Mouse (Mus musculus) embryonic facial prominence, embryonic 11.5 days (tissue): ENCODE results near the gene Cacna1c. TPM values are rescaled to one million over a fixed set of nuclear protein-coding genes. Genes with fewer than 3 reads are reported as not detected.

Source experiments
- ATAC-seq: fragments of 200-750 bp; cut with Nextera tagmentation; replicated peaks from 2 replicates; pipeline ENCODE4 v1.8.0; 2017; ENCODE audit warnings: low read depth; ENCODE audit not compliant: insufficient number of reproducible peaks, low FRiP score, low TSS enrichment
- DNase-seq: peaks from one replicate; pipeline ENCODE4 v3.0.0-alpha.2; 2015; ENCODE audit warnings: low spot score
- H3K27ac ChIP-seq: fragments of 300-500 bp; sonication (generic); replicated peaks from 2 replicates; pipeline ENCODE4 v1.5.1; 2014; ENCODE audit warnings: mild to moderate bottlenecking, low read depth, low read length, control low read depth
- H3K27me3 ChIP-seq: fragments of 300-500 bp; sonication (generic); 2 replicates; pipeline ENCODE4 v1.6.1; 2014; ENCODE audit warnings: mild to moderate bottlenecking, low read length, moderate library complexity, mixed read lengths; ENCODE audit not compliant: control insufficient read depth, insufficient read depth
- H3K36me3 ChIP-seq: fragments of 300-500 bp; sonication (generic); replicated peaks from 2 replicates; pipeline ENCODE4 v1.6.1; 2014; ENCODE audit warnings: low read depth, mild to moderate bottlenecking, low read length, moderate library complexity, mixed read lengths; ENCODE audit not compliant: control insufficient read depth, insufficient read depth
- H3K4me1 ChIP-seq: fragments of 300-500 bp; sonication (generic); 2 replicates; pipeline ENCODE4 v1.6.1; 2014; ENCODE audit warnings: low read length, mixed read lengths; ENCODE audit not compliant: control insufficient read depth, insufficient read depth
- H3K4me2 ChIP-seq: fragments of 300-500 bp; sonication (generic); 2 replicates; pipeline ENCODE4 v1.6.1; 2014; ENCODE audit warnings: low read depth, mild to moderate bottlenecking, control low read depth, low read length, moderate library complexity
- H3K4me3 ChIP-seq: fragments of 300-500 bp; sonication (generic); 2 replicates; pipeline ENCODE4 v1.5.1; 2014; ENCODE audit warnings: low read depth, low read length, control low read depth
- H3K9ac ChIP-seq: fragments of 300-500 bp; sonication (generic); replicated peaks from 2 replicates; pipeline ENCODE4 v1.6.1; 2014; ENCODE audit warnings: mild to moderate bottlenecking, control low read depth, low read length
- H3K9me3 ChIP-seq: fragments of 300-500 bp; sonication (generic); replicated peaks from 2 replicates; pipeline ENCODE4 v1.6.1; 2016; ENCODE audit warnings: mild to moderate bottlenecking, low read length, inconsistent platforms, mixed read lengths; ENCODE audit not compliant: control insufficient read depth
- WGBS: fragments of 180-500 bp; shearing (Covaris S2); extraction: QIAGEN DNeasy Blood & Tissue Kit; methylation state at CpG from one replicate; pipeline ENCODE4 v1.1.7; 2014; 5-methylcytosine and 5-hydroxymethylcytosine counted together
- polyA plus RNA-seq: library from polyadenylated mRNA; unstranded; fragments of >200 nt; fragmentation: Nextera tagmentation; extraction: Ambion mirVana; gene quantifications from 2 replicates; pipeline ENCODE4 v1.2.1, GENCODE M21; 2014

Gene Cacna1c
- polyA plus RNA-seq, 1 experiment from 2014 or later, result 4.3 TPM

- Histone ChIP-seq H3K27ac (no peak overlapping the region), H3K4me1 (no peaks in the 10 kb centered on the region; the same call in 1 of the 2 replicates), H3K36me3 (no peaks in the 10 kb centered on the region), H3K9me3 (no peaks in the 10 kb centered on the region), H3K4me3 (no peak overlapping the region), H3K9ac (no peak overlapping the region), H3K4me2 (no peak overlapping the region), H3K27me3 (no peaks in the 10 kb centered on the region)
- DNase-seq (no peak), ATAC-seq (no peak)
- 85% methylated on average over 5 of the region's 5 CpGs for WGBS
Measured at GRCm38 (mm10) chr6:118759015-118759414, 437.2 kb downstream of the Cacna1c start.

DNA sequence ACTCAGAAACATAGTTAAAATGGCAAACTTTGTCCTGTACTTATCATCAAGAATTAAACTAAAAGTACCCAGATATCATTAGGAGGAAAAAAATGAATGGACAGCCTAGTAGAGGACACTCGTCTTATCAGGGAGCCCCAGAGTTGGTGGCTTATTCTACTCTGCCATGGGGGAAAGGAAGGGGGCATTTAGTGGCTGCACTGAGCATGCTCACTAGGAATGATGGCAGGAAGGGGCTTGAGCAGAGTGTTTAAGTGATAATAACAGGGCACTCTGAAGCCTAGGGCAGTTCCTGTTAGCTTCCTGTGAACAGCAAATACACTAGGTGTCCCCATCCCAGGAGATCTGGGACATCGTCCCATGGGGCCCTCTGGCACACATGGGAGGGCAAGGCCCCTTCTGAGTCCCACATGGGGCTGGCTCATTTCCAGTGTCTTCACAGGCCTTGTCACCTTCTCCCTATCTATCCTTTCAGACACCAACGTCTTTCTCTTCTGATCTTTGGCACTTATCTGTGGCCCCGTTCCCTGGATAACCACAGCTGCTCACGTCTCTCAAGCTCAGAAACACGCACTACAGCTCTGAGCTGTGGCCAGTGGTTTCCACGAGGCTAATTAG lies 437.8 kb downstream of the Cacna1c start:
- Histone ChIP-seq H3K27ac (no peak overlapping the region), H3K36me3 (no peaks in the 10 kb centered on the region), H3K27me3 (no peaks in the 10 kb centered on the region), H3K9me3 (no peaks in the 10 kb centered on the region), H3K4me1 (no peaks in the 10 kb centered on the region; the same call in 1 of the 2 replicates), H3K4me2 (no peak overlapping the region), H3K9ac (no peak overlapping the region), H3K4me3 (no peak overlapping the region)
- DNase-seq (no peak), ATAC-seq (no peak)
- 75% methylated on average over 7 of the region's 7 CpGs for WGBS

- Histone ChIP-seq H3K4me3 (no peak overlapping the region), H3K36me3 (no peaks in the 10 kb centered on the region), H3K27me3 (no peaks in the 10 kb centered on the region), H3K4me1 (no peaks in the 10 kb centered on the region; the same call in 1 of the 2 replicates), H3K4me2 (no peak overlapping the region), H3K9ac (no peak overlapping the region), H3K9me3 (no peaks in the 10 kb centered on the region), H3K27ac (no peak overlapping the region)
- DNase-seq (no peak), ATAC-seq (no peak)
- 87% methylated on average over 12 of the region's 12 CpGs for WGBS
Measured at GRCm38 (mm10) chr6:118757533-118758289, 438.5 kb downstream of the Cacna1c start.

- H3K4me3 ChIP-seq, result no peak overlapping the region
- no peak overlapping the region for H3K27ac ChIP-seq
- H3K27me3 ChIP-seq, result no peaks in the 10 kb centered on the region
- no peaks in the 10 kb centered on the region for H3K9me3 ChIP-seq
- no peak for DNase-seq
- no peaks in the 10 kb centered on the region; the same call in 1 of the 2 replicates for H3K4me1 ChIP-seq
- no peaks in the 10 kb centered on the region for H3K36me3 ChIP-seq
- H3K9ac ChIP-seq, result no peak overlapping the region
- 59% methylated on average over 4 of the region's 4 CpGs for WGBS
- H3K4me2 ChIP-seq, result no peak overlapping the region
- ATAC-seq, result no peak
Measured at GRCm38 (mm10) chr6:118756511-118756910, 439.7 kb downstream of the Cacna1c start.

GRCm38 (mm10) chr6:118755768-118756167 lies 440.4 kb downstream of the Cacna1c start:
- 91% methylated on average over 5 of the region's 5 CpGs for WGBS
- no peaks in the 10 kb centered on the region; the same call in 1 of the 2 replicates for H3K4me1 ChIP-seq
- no peak overlapping the region for H3K9ac ChIP-seq
- H3K4me3 ChIP-seq, result no peak overlapping the region
- ATAC-seq, result no peak
- H3K27me3 ChIP-seq, result no peaks in the 10 kb centered on the region
- DNase-seq, result no peak
- H3K9me3 ChIP-seq, result no peaks in the 10 kb centered on the region
- H3K36me3 ChIP-seq, result no peaks in the 10 kb centered on the region
- no peak overlapping the region for H3K27ac ChIP-seq
- H3K4me2 ChIP-seq, result no peak overlapping the region

DNA sequence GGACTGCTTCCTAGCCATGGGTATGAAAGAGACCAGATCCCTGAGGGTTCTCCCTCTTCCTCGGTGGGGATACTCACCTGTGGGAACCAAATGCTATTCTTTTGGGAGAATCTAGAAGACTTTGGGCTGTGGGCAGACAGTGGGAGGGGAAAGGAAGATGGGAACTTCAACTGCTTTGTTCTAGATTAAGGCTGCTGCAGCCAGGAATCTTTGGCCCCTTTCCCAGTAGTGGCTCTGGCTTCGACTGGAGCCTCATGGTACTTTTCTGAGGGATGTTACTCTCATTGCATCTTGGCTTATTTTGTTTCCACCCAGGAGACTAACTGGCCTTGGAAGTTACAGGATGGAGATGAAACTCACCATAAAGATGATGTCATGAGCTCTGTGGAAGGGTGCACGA lies 441.8 kb downstream of the Cacna1c start:
- no peak for ATAC-seq
- 87% methylated on average over 3 of the region's 3 CpGs for WGBS
- Histone ChIP-seq H3K4me2 (no peak overlapping the region), H3K36me3 (no peaks in the 10 kb centered on the region), H3K9me3 (no peaks in the 10 kb centered on the region), H3K27ac (no peak overlapping the region), H3K4me3 (no peak overlapping the region), H3K9ac (no peak overlapping the region), H3K4me1 (no peaks in the 10 kb centered on the region; the same call in 1 of the 2 replicates), H3K27me3 (no peaks in the 10 kb centered on the region)
- no peak for DNase-seq

GRCm38 (mm10) chr6:118753787-118754186 lies 442.4 kb downstream of the Cacna1c start:
- H3K36me3 ChIP-seq, result no peaks in the 10 kb centered on the region
- DNase-seq (no peak), ATAC-seq (no peak)
- H3K9me3 ChIP-seq, result no peaks in the 10 kb centered on the region
- WGBS, result 91% methylated on average over 8 of the region's 8 CpGs
- no peaks in the 10 kb centered on the region; the same call in 1 of the 2 replicates for H3K4me1 ChIP-seq
- H3K9ac ChIP-seq, result no peak overlapping the region
- no peaks in the 10 kb centered on the region for H3K27me3 ChIP-seq
- no peak overlapping the region for H3K27ac ChIP-seq
- no peak overlapping the region for H3K4me2 ChIP-seq
- H3K4me3 ChIP-seq, result no peak overlapping the region

DNA sequence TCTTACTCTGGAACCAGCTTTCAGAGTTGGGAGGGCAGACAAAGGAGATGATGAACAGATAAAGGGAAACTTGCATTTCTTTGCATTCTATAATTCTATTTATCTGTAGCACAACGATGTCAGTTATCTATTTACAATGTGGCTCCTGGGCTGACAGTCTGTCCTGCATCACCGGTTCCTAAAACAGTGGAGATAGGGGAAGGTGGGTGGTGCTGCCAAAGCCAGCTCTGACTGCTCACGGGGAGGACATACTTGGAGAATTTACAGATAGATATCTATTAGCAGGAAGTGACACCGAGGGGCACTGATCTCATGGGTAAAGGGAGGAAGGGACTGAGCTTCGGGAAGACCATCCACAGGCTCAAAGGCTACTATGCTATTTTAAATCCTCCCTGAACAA lies 443.2 kb downstream of the Cacna1c start:
- H3K27me3 ChIP-seq, result no peaks in the 10 kb centered on the region
- H3K27ac ChIP-seq, result no peak overlapping the region
- no peaks in the 10 kb centered on the region for H3K36me3 ChIP-seq
- no peak for DNase-seq
- no peaks in the 10 kb centered on the region for H3K9me3 ChIP-seq
- no peaks in the 10 kb centered on the region; the same call in 1 of the 2 replicates for H3K4me1 ChIP-seq
- H3K9ac ChIP-seq, result no peak overlapping the region
- no peak overlapping the region for H3K4me2 ChIP-seq
- 79% methylated on average over 5 of the region's 5 CpGs for WGBS
- H3K4me3 ChIP-seq, result no peak overlapping the region
- ATAC-seq, result no peak
